Mouse (Mus musculus): Measurements from ENCODE around the gene Sh2d2a.

- TF ChIP-seq POLR2A (IDR thresholded peaks at IDR 0.05; ENCODE audit: borderline replicate concordance, low read depth, low read length): no peak
- no peak for TF ChIP-seq CTCF (IDR thresholded peaks at IDR 0.05; ENCODE audit: low read depth, low read length)
These were observed 9.4 kb downstream of the Sh2d2a start for GRCm38 (mm10) chr3:87855936-87856335.

All from bone marrow macrophage, adult 2 months (primary cell).